Mouse (Mus musculus) intestine, postnatal 0 days (tissue): ENCODE data around the gene Lrig1. TPM values are rescaled to one million over a fixed set of nuclear protein-coding genes. Genes with fewer than 3 reads are reported as not detected.

Experiments used
- ATAC-seq: fragments of 200-750 bp; cut with Nextera tagmentation; 2 replicates; pipeline ENCODE4 v1.8.0; 2017; ENCODE audit warnings: mild to moderate bottlenecking, moderate TSS enrichment, moderate library complexity
- H3K27ac ChIP-seq: fragments of 300-500 bp; sonication (generic); 2 replicates; pipeline ENCODE4 v1.5.1; 2014; ENCODE audit warnings: mild to moderate bottlenecking, low read depth, low read length, moderate library complexity
- H3K27me3 ChIP-seq: fragments of 300-500 bp; sonication (generic); replicated peaks from 2 replicates; pipeline ENCODE4 v1.6.1; 2014; ENCODE audit warnings: low read length, mixed read lengths; ENCODE audit not compliant: control insufficient read depth, insufficient read depth
- H3K36me3 ChIP-seq: fragments of 300-500 bp; sonication (generic); 2 replicates; pipeline ENCODE4 v1.6.1; 2014; ENCODE audit warnings: mild to moderate bottlenecking, moderate library complexity; ENCODE audit not compliant: control insufficient read depth, insufficient read depth
- H3K4me1 ChIP-seq: fragments of 300-500 bp; sonication (generic); replicated peaks from 2 replicates; pipeline ENCODE4 v1.6.1; 2014; ENCODE audit warnings: antibody characterized with exemption, low read length, mixed read lengths; ENCODE audit not compliant: control insufficient read depth, insufficient read depth
- H3K4me2 ChIP-seq: fragments of 300-500 bp; sonication (generic); replicated peaks from 2 replicates; pipeline ENCODE4 v1.6.1; 2014; ENCODE audit warnings: low read depth, mild to moderate bottlenecking, moderate library complexity
- H3K4me3 ChIP-seq: fragments of 300-500 bp; sonication (generic); 2 replicates; pipeline ENCODE4 v1.5.1; 2014; ENCODE audit warnings: low read depth, low read length
- H3K9ac ChIP-seq: fragments of 300-500 bp; sonication (generic); 2 replicates; pipeline ENCODE4 v1.6.1; 2014; ENCODE audit warnings: mild to moderate bottlenecking, low read depth, low read length
- H3K9me3 ChIP-seq: fragments of 300-500 bp; sonication (generic); 2 replicates; pipeline ENCODE4 v1.6.1; 2016; ENCODE audit warnings: mixed run types; ENCODE audit not compliant: control insufficient read depth
- CTCF ChIP-seq: sonication (generic); IDR thresholded peaks from 2 replicates; pipeline ENCODE4 v1.5.1; 2016; ENCODE audit warnings: low read depth, mild to moderate bottlenecking, control low read depth, antibody characterized with exemption, moderate library complexity
- WGBS: fragments of 180-500 bp; shearing (Covaris S2); extraction: QIAGEN DNeasy Blood & Tissue Kit; methylation state at CpG from one replicate; pipeline ENCODE4 v1.1.7; 2014; 5-methylcytosine and 5-hydroxymethylcytosine counted together
- polyA plus RNA-seq: library from polyadenylated mRNA; unstranded; fragments of >200 nt; fragmentation: Nextera tagmentation; extraction: Ambion mirVana; gene quantifications from 2 replicates; pipeline ENCODE4 v1.2.1, GENCODE M21; 2015

Gene Lrig1
- polyA plus RNA-seq, 1 experiment from 2014 or later: 13.4 TPM

- TF ChIP-seq CTCF: no peak
- peak overlapping the region; percentile 63 for H3K4me2 ChIP-seq
- ATAC-seq: peak; percentile 59
- no peaks in the 10 kb centered on the region for H3K36me3 ChIP-seq
- 28% methylated on average over 3 of the region's 3 CpGs for WGBS
- peak overlapping the region; percentile 47 for H3K27ac ChIP-seq
- no peaks in the 10 kb centered on the region for H3K27me3 ChIP-seq
- H3K4me1 ChIP-seq: peaks cover 38% of the 10 kb centered on the region
- no peaks in the 10 kb centered on the region for H3K9me3 ChIP-seq
- H3K9ac ChIP-seq: peak overlapping the region; percentile 12
- peak overlapping the region; percentile 28 for H3K4me3 ChIP-seq
Measured at GRCm38 (mm10) chr6:94676840-94677239, 23.1 kb downstream of the Lrig1 start.

DNA sequence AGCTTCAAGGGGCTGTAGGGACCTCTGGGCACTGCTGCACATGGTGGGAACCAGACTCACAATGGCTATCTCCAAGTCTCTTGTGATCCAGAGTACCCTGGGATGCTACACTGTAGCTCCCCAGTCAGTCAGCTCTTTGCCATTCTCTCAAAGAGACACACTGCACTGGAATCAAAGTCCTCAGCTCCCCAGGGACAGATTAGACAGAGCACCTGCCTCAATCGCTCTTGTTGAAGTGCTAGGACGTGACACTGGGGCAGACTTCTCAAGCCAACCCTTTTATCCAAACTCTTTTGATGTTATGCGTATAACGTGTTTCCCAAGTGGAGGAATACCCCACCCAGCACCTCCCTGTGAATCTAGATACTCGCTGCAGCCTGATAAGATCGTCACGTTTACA is 23.7 kb downstream of the Lrig1 start:
- Histone ChIP-seq H3K4me3 (peak overlapping the region; percentile 28), H3K9ac (peak overlapping the region; percentile 11; the same call in 1 of the 2 replicates), H3K9me3 (no peaks in the 10 kb centered on the region), H3K27me3 (no peaks in the 10 kb centered on the region), H3K4me2 (peak overlapping the region; percentile 63), H3K27ac (peak overlapping the region; percentile 47; the same call in 1 of the 2 replicates), H3K36me3 (no peaks in the 10 kb centered on the region), H3K4me1 (peaks cover 35% of the 10 kb centered on the region)
- 38% methylated on average over 7 of the region's 7 CpGs for WGBS
- TF ChIP-seq CTCF: no peak
- ATAC-seq: peak; percentile 52; the same call in 1 of the 2 replicates

DNA sequence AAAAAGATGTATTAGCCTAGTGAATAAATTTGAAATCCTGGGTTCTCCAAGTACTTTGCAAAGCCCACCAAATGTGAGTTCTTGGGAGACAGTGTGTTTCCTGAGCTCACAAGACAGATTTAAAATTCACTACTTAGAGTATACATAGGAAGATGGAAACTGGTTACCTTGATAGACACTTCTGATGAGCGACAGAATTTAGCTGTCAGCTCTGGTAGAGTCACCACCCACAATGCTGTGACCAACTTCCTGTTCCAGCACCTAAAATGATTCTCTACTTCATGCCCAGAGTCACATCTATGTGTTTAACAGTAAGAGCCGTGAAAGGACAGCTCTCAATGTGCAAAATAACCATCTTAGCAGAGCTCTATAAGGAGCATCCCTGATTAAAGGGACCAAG is 27.5 kb downstream of the Lrig1 start:
- Histone ChIP-seq H3K36me3 (no peaks in the 10 kb centered on the region), H3K27me3 (no peaks in the 10 kb centered on the region), H3K4me3 (no peak overlapping the region), H3K4me2 (no peak overlapping the region), H3K27ac (no peak overlapping the region), H3K9me3 (no peaks in the 10 kb centered on the region), H3K4me1 (peaks cover 11% of the 10 kb centered on the region), H3K9ac (no peak overlapping the region)
- TF ChIP-seq CTCF: no peak
- WGBS: 71% methylated on average over 2 of the region's 2 CpGs
- ATAC-seq: no peak

DNA sequence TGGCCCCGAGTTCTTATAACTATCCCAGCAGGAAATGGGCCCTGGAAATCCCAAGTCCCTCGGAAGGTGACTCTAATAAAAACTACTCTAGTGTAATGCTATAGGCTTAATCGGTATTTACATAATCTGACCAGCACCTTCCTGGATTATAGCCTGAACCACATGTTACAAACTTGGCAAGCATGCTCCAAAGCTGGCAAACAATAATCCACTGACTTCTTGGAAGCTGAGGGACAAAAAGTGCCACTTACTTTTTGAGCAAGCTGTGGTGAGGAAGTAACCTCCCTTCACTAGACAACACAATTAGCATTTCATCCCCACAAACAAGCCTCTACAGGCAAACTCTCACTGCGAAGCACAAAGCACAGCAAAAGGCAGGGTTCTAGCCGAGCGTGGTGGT is 30.6 kb downstream of the Lrig1 start:
- Histone ChIP-seq H3K4me2 (no peak overlapping the region), H3K9ac (no peak overlapping the region), H3K27ac (no peak overlapping the region), H3K36me3 (no peaks in the 10 kb centered on the region), H3K9me3 (no peaks in the 10 kb centered on the region), H3K4me1 (peaks cover 9% of the 10 kb centered on the region; the same call in 1 of the 2 replicates), H3K27me3 (no peaks in the 10 kb centered on the region), H3K4me3 (no peak overlapping the region)
- WGBS: 60% methylated on average over 6 of the region's 6 CpGs
- ATAC-seq: no peak
- TF ChIP-seq CTCF: no peak

GRCm38 (mm10) chr6:94668204-94668863 is 31.6 kb downstream of the Lrig1 start:
- no peaks in the 10 kb centered on the region for H3K27me3 ChIP-seq
- H3K9me3 ChIP-seq: no peaks in the 10 kb centered on the region
- peak overlapping the region; percentile 21; the same call in 1 of the 2 replicates for H3K4me2 ChIP-seq
- H3K36me3 ChIP-seq: no peaks in the 10 kb centered on the region
- H3K27ac ChIP-seq: no peak overlapping the region; the same call in 1 of the 2 replicates
- 30% methylated on average over 13 of the region's 13 CpGs for WGBS
- H3K4me1 ChIP-seq: peaks cover 9% of the 10 kb centered on the region; the same call in 1 of the 2 replicates
- ATAC-seq: no peak
- no peak for TF ChIP-seq CTCF
- no peak overlapping the region for H3K4me3 ChIP-seq
- no peak overlapping the region for H3K9ac ChIP-seq

- 83% methylated on average over 4 of the region's 4 CpGs for WGBS
- peaks cover 6% of the 10 kb centered on the region; the same call in 1 of the 2 replicates for H3K4me1 ChIP-seq
Measured at GRCm38 (mm10) chr6:94667131-94667530, 32.8 kb downstream of the Lrig1 start.

More at GRCm38 (mm10) chr6:94667131-94667530, 32.8 kb downstream of the Lrig1 start:
- Histone ChIP-seq H3K9ac (no peak overlapping the region), H3K4me3 (no peak overlapping the region), H3K9me3 (no peaks in the 10 kb centered on the region), H3K27me3 (no peaks in the 10 kb centered on the region), H3K27ac (no peak overlapping the region; the same call in 1 of the 2 replicates), H3K4me2 (no peak overlapping the region), H3K36me3 (no peaks in the 10 kb centered on the region; the same call in none of the 2 replicates)
- no peak for ATAC-seq
- TF ChIP-seq CTCF: no peak
